Mouse (Mus musculus): ENCODE measurements around the gene Trex2. TPM values are rescaled to one million over a fixed set of nuclear protein-coding genes. Genes with fewer than 3 reads are reported as not detected.

Trex2 gene
- polyA plus RNA-seq, 1 experiment, result not detected

- no peaks in the 10 kb centered on the region for H3K27me3 ChIP-seq (ENCODE audit: control insufficient read depth, insufficient read depth, insufficient read length)
- no peak for TF ChIP-seq USF1 (IDR thresholded peaks at IDR 0.05; ENCODE audit: low read depth)
- TF ChIP-seq TCF12 (IDR thresholded peaks at IDR 0.05; ENCODE audit: insufficient read depth, poor library complexity, severe bottlenecking), result no peak
- no peak for TF ChIP-seq MAX (IDR thresholded peaks at IDR 0.05; ENCODE audit: low read depth)
- TF ChIP-seq MYOG (IDR thresholded peaks at IDR 0.05; ENCODE audit: control insufficient read depth in 1 of 3, insufficient read depth in 1 of 3, insufficient read length in 2 of 3, low read depth in 2 of 3), result no peak
- TF ChIP-seq TCF3 (IDR thresholded peaks at IDR 0.05; ENCODE audit: insufficient read length, low read depth), result no peak
- TF ChIP-seq SRF (IDR thresholded peaks at IDR 0.05; ENCODE audit: control insufficient read depth, insufficient read length, low read depth), result no peak
- TF ChIP-seq MYOD1 (IDR thresholded peaks at IDR 0.05; ENCODE audit: control insufficient read depth in 1 of 3, insufficient read length in 2 of 3, low read depth in 2 of 3), result no peak
- TF ChIP-seq E2F4 (IDR thresholded peaks at IDR 0.05; ENCODE audit: insufficient read depth), result no peak
- TF ChIP-seq CEBPB (IDR thresholded peaks at IDR 0.05; ENCODE audit: insufficient read depth, poor library complexity, severe bottlenecking), result no peak
- no peak for TF ChIP-seq POLR2A (IDR thresholded peaks at IDR 0.05; ENCODE audit: insufficient read length, low read depth)
- no peak for TF ChIP-seq POLR2AphosphoS2 (IDR thresholded peaks at IDR 0.05; ENCODE audit: insufficient read length, low read depth)
- TF ChIP-seq REST (IDR thresholded peaks at IDR 0.05; ENCODE audit: insufficient read depth, insufficient read length), result no peak
- no peak overlapping the region for H3ac ChIP-seq (ENCODE audit: control insufficient read depth, insufficient read length)
- no peak overlapping the region for H3K4me2 ChIP-seq (ENCODE audit: low read depth)
- H3K4me3 ChIP-seq, result no peak overlapping the region
- H3K36me3 ChIP-seq (ENCODE audit: control insufficient read depth, insufficient read depth), result no peaks in the 10 kb centered on the region
- H3K79me2 ChIP-seq (ENCODE audit: control insufficient read depth, insufficient read depth), result no peaks in the 10 kb centered on the region
Measured at GRCm38 (mm10) chrX:73474340-73475165, 39.4 kb upstream of the Trex2 start.

DNA sequence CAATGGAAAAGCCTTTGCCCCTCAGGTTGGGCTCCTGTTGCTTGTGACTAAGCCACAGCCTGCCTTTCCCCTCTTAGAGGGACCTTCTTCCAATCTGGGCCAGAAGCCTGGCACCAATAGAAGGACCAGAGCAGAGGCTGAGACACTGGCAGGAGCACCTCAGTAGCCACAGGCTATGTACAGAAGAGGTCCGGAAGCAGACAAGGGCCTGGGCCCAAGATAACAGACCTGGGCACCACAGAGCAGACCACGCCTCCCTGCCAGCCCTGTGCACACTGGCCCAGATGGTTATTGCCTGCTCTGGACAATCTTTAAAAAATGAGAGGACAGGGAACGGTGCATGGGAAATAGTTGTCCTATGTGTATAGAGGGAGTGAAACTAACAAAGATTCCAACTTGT lies 36.6 kb upstream of the Trex2 start:
- Histone ChIP-seq H3K36me3 (ENCODE audit: control insufficient read depth, insufficient read depth) (no peaks in the 10 kb centered on the region), H3K4me2 (ENCODE audit: low read depth) (no peak overlapping the region), H3K4me3 (no peak overlapping the region), H3K27me3 (ENCODE audit: control insufficient read depth, insufficient read depth, insufficient read length) (no peaks in the 10 kb centered on the region), H3ac (ENCODE audit: control insufficient read depth, insufficient read length) (no peak overlapping the region), H3K79me2 (ENCODE audit: control insufficient read depth, insufficient read depth) (no peaks in the 10 kb centered on the region)
- TF ChIP-seq MYOD1 (IDR thresholded peaks at IDR 0.05; ENCODE audit: control insufficient read depth in 1 of 3, insufficient read length in 2 of 3, low read depth in 2 of 3), result no peak

DNA sequence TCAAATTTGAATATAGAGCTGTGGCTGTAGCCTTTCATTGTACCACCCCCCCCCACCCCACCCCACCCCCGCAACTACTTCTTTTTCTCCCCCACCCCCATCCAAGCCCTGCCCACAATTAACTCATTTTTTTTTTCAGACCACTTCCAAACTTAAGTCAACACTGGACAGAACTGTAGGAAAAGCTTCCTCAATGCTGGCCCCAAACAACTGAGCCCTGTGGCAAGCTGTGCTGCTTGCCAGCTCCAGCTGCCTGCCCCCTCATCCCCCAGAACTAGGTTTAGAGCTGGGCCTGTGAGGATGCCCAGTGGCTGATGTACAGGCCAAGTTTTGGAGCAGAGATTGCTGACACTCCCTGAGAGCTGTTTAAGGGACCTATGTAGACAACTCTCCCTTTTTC lies 33.6 kb upstream of the Trex2 start:
- Histone ChIP-seq H3K27me3 (ENCODE audit: control insufficient read depth, insufficient read depth, insufficient read length) (no peaks in the 10 kb centered on the region), H3K4me3 (no peak overlapping the region), H3ac (ENCODE audit: control insufficient read depth, insufficient read length) (no peak overlapping the region), H3K36me3 (ENCODE audit: control insufficient read depth, insufficient read depth) (no peaks in the 10 kb centered on the region), H3K4me2 (ENCODE audit: low read depth) (no peak overlapping the region), H3K79me2 (ENCODE audit: control insufficient read depth, insufficient read depth) (no peaks in the 10 kb centered on the region)
- TF ChIP-seq POLR2AphosphoS2 (IDR thresholded peaks at IDR 0.05; ENCODE audit: insufficient read length, low read depth) (no peak), TCF12 (IDR thresholded peaks at IDR 0.05; ENCODE audit: insufficient read depth, poor library complexity, severe bottlenecking) (no peak), MYOG (IDR thresholded peaks at IDR 0.05; ENCODE audit: control insufficient read depth in 1 of 3, insufficient read depth in 1 of 3, insufficient read length in 2 of 3, low read depth in 2 of 3) (no peak), SRF (IDR thresholded peaks at IDR 0.05; ENCODE audit: control insufficient read depth, insufficient read length, low read depth) (no peak), MAX (IDR thresholded peaks at IDR 0.05; ENCODE audit: low read depth) (no peak), MYOD1 (IDR thresholded peaks at IDR 0.05; ENCODE audit: control insufficient read depth in 1 of 3, insufficient read length in 2 of 3, low read depth in 2 of 3) (no peak), E2F4 (IDR thresholded peaks at IDR 0.05; ENCODE audit: insufficient read depth) (no peak), CEBPB (IDR thresholded peaks at IDR 0.05; ENCODE audit: insufficient read depth, poor library complexity, severe bottlenecking) (no peak), REST (IDR thresholded peaks at IDR 0.05; ENCODE audit: insufficient read depth, insufficient read length) (no peak), POLR2A (IDR thresholded peaks at IDR 0.05; ENCODE audit: insufficient read length, low read depth) (no peak), USF1 (IDR thresholded peaks at IDR 0.05; ENCODE audit: low read depth) (no peak), TCF3 (IDR thresholded peaks at IDR 0.05; ENCODE audit: insufficient read length, low read depth) (no peak)

GRCm38 (mm10) chrX:73468330-73468729 lies 33.2 kb upstream of the Trex2 start:
- Histone ChIP-seq H3K4me3 (no peak overlapping the region), H3K79me2 (ENCODE audit: control insufficient read depth, insufficient read depth) (no peaks in the 10 kb centered on the region), H3ac (ENCODE audit: control insufficient read depth, insufficient read length) (no peak overlapping the region), H3K27me3 (ENCODE audit: control insufficient read depth, insufficient read depth, insufficient read length) (no peaks in the 10 kb centered on the region), H3K36me3 (ENCODE audit: control insufficient read depth, insufficient read depth) (no peaks in the 10 kb centered on the region), H3K4me2 (ENCODE audit: low read depth) (peak overlapping the region; percentile 74)
- TF ChIP-seq MYOD1 (IDR thresholded peaks at IDR 0.05; ENCODE audit: control insufficient read depth in 1 of 3, insufficient read length in 2 of 3, low read depth in 2 of 3) (no peak), MYOG (IDR thresholded peaks at IDR 0.05; ENCODE audit: control insufficient read depth in 1 of 3, insufficient read depth in 1 of 3, insufficient read length in 2 of 3, low read depth in 2 of 3) (no peak), SRF (IDR thresholded peaks at IDR 0.05; ENCODE audit: control insufficient read depth, insufficient read length, low read depth) (no peak)

DNA sequence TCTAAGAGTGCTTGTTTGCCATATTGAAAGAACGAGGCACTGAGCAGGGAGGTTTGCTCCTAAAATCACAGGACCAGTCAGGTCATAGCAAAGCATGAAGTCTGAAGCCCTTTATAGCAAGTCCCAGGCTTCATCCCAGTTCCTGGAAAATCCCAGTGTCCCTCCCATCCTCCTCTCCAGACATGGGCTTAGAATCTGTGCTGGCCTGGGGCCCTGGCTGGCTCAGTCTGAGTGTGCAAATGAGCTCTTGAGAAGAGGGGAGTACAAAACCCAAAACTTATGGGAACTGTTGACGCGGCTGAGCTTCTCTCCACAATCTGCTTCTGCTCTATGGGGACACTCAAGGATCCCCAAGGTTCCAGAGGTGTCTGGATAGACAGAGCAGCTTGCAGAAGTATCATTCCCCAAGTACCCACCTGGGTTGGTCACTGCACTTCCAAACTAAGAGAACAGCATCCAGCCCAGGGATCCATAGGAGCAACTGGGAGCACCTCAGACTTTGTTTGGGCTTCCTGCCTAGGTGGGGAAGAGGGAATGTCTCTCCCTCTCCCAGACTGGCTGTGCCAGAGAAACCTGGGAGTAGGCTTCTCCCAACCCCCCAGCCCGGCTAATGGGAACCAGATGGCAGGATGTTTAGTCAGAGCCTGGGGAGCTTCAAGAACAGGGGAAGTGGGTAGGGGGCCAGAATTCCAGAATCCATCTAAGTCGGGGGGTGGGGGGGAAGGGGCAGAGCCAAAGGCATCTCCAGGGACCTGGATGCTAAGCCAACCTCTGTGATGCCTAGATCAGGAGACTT lies 32.5 kb upstream of the Trex2 start:
- no peaks in the 10 kb centered on the region for H3K27me3 ChIP-seq (ENCODE audit: control insufficient read depth, insufficient read depth, insufficient read length)
- H3K4me2 ChIP-seq (ENCODE audit: low read depth), result peak overlapping the region; percentile 74
- H3ac ChIP-seq (ENCODE audit: control insufficient read depth, insufficient read length), result no peak overlapping the region
- no peak overlapping the region for H3K4me3 ChIP-seq
- H3K79me2 ChIP-seq (ENCODE audit: control insufficient read depth, insufficient read depth), result no peaks in the 10 kb centered on the region
- TF ChIP-seq MYOD1 (IDR thresholded peaks at IDR 0.05; ENCODE audit: control insufficient read depth in 1 of 3, insufficient read length in 2 of 3, low read depth in 2 of 3) (no peak), REST (IDR thresholded peaks at IDR 0.05; ENCODE audit: insufficient read depth, insufficient read length) (no peak), E2F4 (IDR thresholded peaks at IDR 0.05; ENCODE audit: insufficient read depth) (no peak), TCF12 (IDR thresholded peaks at IDR 0.05; ENCODE audit: insufficient read depth, poor library complexity, severe bottlenecking) (no peak), USF1 (IDR thresholded peaks at IDR 0.05; ENCODE audit: low read depth) (no peak), MYOG (IDR thresholded peaks at IDR 0.05; ENCODE audit: control insufficient read depth in 1 of 3, insufficient read depth in 1 of 3, insufficient read length in 2 of 3, low read depth in 2 of 3) (no peak), POLR2AphosphoS2 (IDR thresholded peaks at IDR 0.05; ENCODE audit: insufficient read length, low read depth) (no peak), POLR2A (IDR thresholded peaks at IDR 0.05; ENCODE audit: insufficient read length, low read depth) (no peak), TCF3 (IDR thresholded peaks at IDR 0.05; ENCODE audit: insufficient read length, low read depth) (no peak), SRF (IDR thresholded peaks at IDR 0.05; ENCODE audit: control insufficient read depth, insufficient read length, low read depth) (no peak), MAX (IDR thresholded peaks at IDR 0.05; ENCODE audit: low read depth) (no peak), CEBPB (IDR thresholded peaks at IDR 0.05; ENCODE audit: insufficient read depth, poor library complexity, severe bottlenecking) (no peak)
- no peaks in the 10 kb centered on the region for H3K36me3 ChIP-seq (ENCODE audit: control insufficient read depth, insufficient read depth)
